Mouse (Mus musculus): ENCODE data around the gene Chrna10.

The Chrna10 gene

GRCm38 (mm10) chr7:102116579-102117331 is at the start of gene Chrna10:
TSS of gene Chrna10 (minus strand) at chr7:102116828.
- DNase-seq (ENCODE audit: low read depth): no peak

- no peak for DNase-seq (ENCODE audit: low read depth)
Measured at GRCm38 (mm10) chr7:102153691-102154090, 37.1 kb upstream of the Chrna10 start.

- no peak for DNase-seq (ENCODE audit: low read depth)
Measured at GRCm38 (mm10) chr7:102137898-102138297, 21.3 kb upstream of the Chrna10 start.

- peak; percentile 56 for DNase-seq (ENCODE audit: low read depth)
Measured at GRCm38 (mm10) chr7:102137464-102137863, 20.8 kb upstream of the Chrna10 start.

GRCm38 (mm10) chr7:102132395-102132794 is 15.8 kb upstream of the Chrna10 start:
- no peak for DNase-seq (ENCODE audit: low read depth)

- DNase-seq (ENCODE audit: low read depth): no peak
Measured at GRCm38 (mm10) chr7:102120326-102120725, 3.7 kb upstream of the Chrna10 start.

- no peak for DNase-seq (ENCODE audit: low read depth)
Measured at GRCm38 (mm10) chr7:102117382-102117781, 754 bp upstream of the Chrna10 start.

- no peak for DNase-seq (ENCODE audit: low read depth)
Measured at GRCm38 (mm10) chr7:102113151-102113729, 3.4 kb downstream of the Chrna10 start.

- no peak for DNase-seq (ENCODE audit: low read depth)
Measured at GRCm38 (mm10) chr7:102109746-102110145, 6.9 kb downstream of the Chrna10 start.

- no peak for DNase-seq (ENCODE audit: low read depth)
Measured at GRCm38 (mm10) chr7:102109171-102109570, 7.5 kb downstream of the Chrna10 start, which contains the start of gene Art5. TSS of gene Art5 (minus strand) at chr7:102109489.

- no peak for DNase-seq (ENCODE audit: low read depth)
Measured at GRCm38 (mm10) chr7:102108206-102108605, 8.4 kb downstream of the Chrna10 start.

- DNase-seq (ENCODE audit: low read depth): no peak
Measured at GRCm38 (mm10) chr7:102106700-102107141, 9.9 kb downstream of the Chrna10 start.

- no peak for DNase-seq (ENCODE audit: low read depth)
Measured at GRCm38 (mm10) chr7:102104126-102104525, 12.5 kb downstream of the Chrna10 start.

- peak; percentile 48 for DNase-seq (ENCODE audit: low read depth)
Measured at GRCm38 (mm10) chr7:102103555-102103954, 13.1 kb downstream of the Chrna10 start.

GRCm38 (mm10) chr7:102102696-102103095 is 13.9 kb downstream of the Chrna10 start:
- DNase-seq (ENCODE audit: low read depth): no peak

GRCm38 (mm10) chr7:102102241-102102640 is 14.4 kb downstream of the Chrna10 start:
- DNase-seq (ENCODE audit: low read depth): no peak

- DNase-seq (ENCODE audit: low read depth): no peak
Measured at GRCm38 (mm10) chr7:102101487-102101886, 15.1 kb downstream of the Chrna10 start, which contains the start of gene Art1. TSS of gene Art1 (plus strand) at chr7:102101743.

GRCm38 (mm10) chr7:102100868-102101267 is 15.8 kb downstream of the Chrna10 start:
- DNase-seq (ENCODE audit: low read depth): no peak

GRCm38 (mm10) chr7:102099760-102100661 is 16.6 kb downstream of the Chrna10 start:
- DNase-seq (ENCODE audit: low read depth): peak; percentile 50

GRCm38 (mm10) chr7:102087336-102087735 is 29.3 kb downstream of the Chrna10 start:
- no peak for DNase-seq (ENCODE audit: low read depth)

GRCm38 (mm10) chr7:102084041-102084696 is 32.5 kb downstream of the Chrna10 start:
- no peak for DNase-seq (ENCODE audit: low read depth)

GRCm38 (mm10) chr7:102082816-102083215 is 33.8 kb downstream of the Chrna10 start, which contains the start of gene Trpc2:
TSS of gene Trpc2 (plus strand) at chr7:102083116.
- DNase-seq (ENCODE audit: low read depth): no peak

All from c-Kit-positive CD71-positive TER-119-negative erythroid progenitor cells, embryonic 14.5 days (primary cell).